Mouse (Mus musculus): Measurements from ENCODE around the gene 1700086D15Rik. TPM values are rescaled to one million over a fixed set of nuclear protein-coding genes. Genes with fewer than 3 reads are reported as not detected.

The 1700086D15Rik gene
- polyA plus RNA-seq, 1 experiment from 2014 or later, result not detected

- 2% methylated on average over 49 of the region's 49 CpGs for WGBS
- H3K4me1 ChIP-seq, result peaks cover 16% of the 10 kb centered on the region; the same call in 1 of the 2 replicates
- no peaks in the 10 kb centered on the region for H3K36me3 ChIP-seq
- no peaks in the 10 kb centered on the region for H3K9me3 ChIP-seq
- no peak overlapping the region for H3K27ac ChIP-seq
- peak overlapping the region; percentile 91 for H3K4me2 ChIP-seq
- H3K4me3 ChIP-seq (replicated peaks), result peak overlapping the region; percentile 60
- H3K9ac ChIP-seq, result peak overlapping the region; percentile 40
- peak; percentile 67 for ATAC-seq (ENCODE audit: insufficient read depth, low FRiP score, low read depth)
- no peaks in the 10 kb centered on the region for H3K27me3 ChIP-seq (replicated peaks)
Observed at GRCm38 (mm10) chr11:65161881-65162766, 2.4 kb upstream of the 1700086D15Rik start.

GRCm38 (mm10) chr11:65160991-65161880 is 1.5 kb upstream of the 1700086D15Rik start:
- Histone ChIP-seq H3K36me3 (no peaks in the 10 kb centered on the region), H3K27ac (no peak overlapping the region), H3K4me3 (replicated peaks) (peak overlapping the region; percentile 60), H3K9me3 (no peaks in the 10 kb centered on the region), H3K4me2 (peak overlapping the region; percentile 91), H3K4me1 (peaks cover 16% of the 10 kb centered on the region; the same call in 1 of the 2 replicates), H3K9ac (no peak overlapping the region), H3K27me3 (replicated peaks) (no peaks in the 10 kb centered on the region)
- ATAC-seq (ENCODE audit: insufficient read depth, low FRiP score, low read depth), result no peak
- WGBS, result 52% methylated on average over 7 of the region's 7 CpGs

GRCm38 (mm10) chr11:65158658-65158990 is 1.1 kb downstream of the 1700086D15Rik start:
- H3K36me3 ChIP-seq, result no peaks in the 10 kb centered on the region
- no peak overlapping the region for H3K27ac ChIP-seq
- H3K27me3 ChIP-seq (replicated peaks), result no peaks in the 10 kb centered on the region
- H3K9me3 ChIP-seq, result no peaks in the 10 kb centered on the region
- no peak overlapping the region for H3K4me2 ChIP-seq
- 94% methylated on average over 5 of the region's 5 CpGs for WGBS
- no peak overlapping the region for H3K4me3 ChIP-seq (replicated peaks)
- H3K4me1 ChIP-seq, result peaks cover 16% of the 10 kb centered on the region; the same call in 1 of the 2 replicates
- H3K9ac ChIP-seq, result no peak overlapping the region
- ATAC-seq (ENCODE audit: insufficient read depth, low FRiP score, low read depth), result no peak

GRCm38 (mm10) chr11:65157966-65158657 is 1.6 kb downstream of the 1700086D15Rik start:
- Histone ChIP-seq H3K4me3 (replicated peaks) (no peak overlapping the region), H3K9ac (no peak overlapping the region), H3K27ac (no peak overlapping the region), H3K36me3 (no peaks in the 10 kb centered on the region), H3K4me2 (no peak overlapping the region), H3K27me3 (replicated peaks) (no peaks in the 10 kb centered on the region), H3K9me3 (no peaks in the 10 kb centered on the region), H3K4me1 (peaks cover 16% of the 10 kb centered on the region; the same call in 1 of the 2 replicates)
- 90% methylated on average over 20 of the region's 20 CpGs for WGBS
- no peak for ATAC-seq (ENCODE audit: insufficient read depth, low FRiP score, low read depth)

- Histone ChIP-seq H3K4me3 (replicated peaks) (no peak overlapping the region), H3K27me3 (replicated peaks) (no peaks in the 10 kb centered on the region), H3K36me3 (no peaks in the 10 kb centered on the region), H3K27ac (no peak overlapping the region), H3K4me2 (no peak overlapping the region), H3K9me3 (no peaks in the 10 kb centered on the region), H3K4me1 (peaks cover 3% of the 10 kb centered on the region; the same call in 1 of the 2 replicates), H3K9ac (no peak overlapping the region)
- WGBS, result 83% methylated on average over 5 of the region's 5 CpGs
- ATAC-seq (ENCODE audit: insufficient read depth, low FRiP score, low read depth), result no peak
Observed at GRCm38 (mm10) chr11:65153006-65153405, 6.7 kb downstream of the 1700086D15Rik start.

GRCm38 (mm10) chr11:65148441-65148840 is 11.2 kb downstream of the 1700086D15Rik start:
- H3K4me2 ChIP-seq, result no peak overlapping the region
- H3K9ac ChIP-seq, result no peak overlapping the region
- no peaks in the 10 kb centered on the region for H3K4me1 ChIP-seq
- no peak overlapping the region for H3K27ac ChIP-seq
- no peak for ATAC-seq (ENCODE audit: insufficient read depth, low FRiP score, low read depth)
- H3K9me3 ChIP-seq, result no peaks in the 10 kb centered on the region
- no peaks in the 10 kb centered on the region for H3K36me3 ChIP-seq
- WGBS, result 73% methylated on average over 7 of the region's 7 CpGs
- H3K27me3 ChIP-seq (replicated peaks), result no peaks in the 10 kb centered on the region
- no peak overlapping the region for H3K4me3 ChIP-seq (replicated peaks)

- Histone ChIP-seq H3K4me3 (replicated peaks) (no peak overlapping the region), H3K9ac (no peak overlapping the region), H3K4me2 (no peak overlapping the region), H3K9me3 (no peaks in the 10 kb centered on the region), H3K4me1 (no peaks in the 10 kb centered on the region), H3K27me3 (replicated peaks) (no peaks in the 10 kb centered on the region), H3K27ac (no peak overlapping the region), H3K36me3 (no peaks in the 10 kb centered on the region)
- no peak for ATAC-seq (ENCODE audit: insufficient read depth, low FRiP score, low read depth)
- 56% methylated on average over 4 of the region's 4 CpGs for WGBS
Observed at GRCm38 (mm10) chr11:65142838-65143417, 16.8 kb downstream of the 1700086D15Rik start.

- no peak for ATAC-seq (ENCODE audit: insufficient read depth, low FRiP score, low read depth)
- H3K27me3 ChIP-seq (replicated peaks), result no peaks in the 10 kb centered on the region
- no peak overlapping the region for H3K4me2 ChIP-seq
- no peaks in the 10 kb centered on the region for H3K36me3 ChIP-seq
- H3K27ac ChIP-seq, result no peak overlapping the region
- no peak overlapping the region for H3K4me3 ChIP-seq (replicated peaks)
- 89% methylated on average over 3 of the region's 3 CpGs for WGBS
- H3K9me3 ChIP-seq, result no peaks in the 10 kb centered on the region
- H3K4me1 ChIP-seq, result no peaks in the 10 kb centered on the region
- no peak overlapping the region for H3K9ac ChIP-seq
Observed at GRCm38 (mm10) chr11:65139030-65139429, 20.7 kb downstream of the 1700086D15Rik start.

- no peaks in the 10 kb centered on the region for H3K36me3 ChIP-seq
- 62% methylated on average over 2 of the region's 2 CpGs for WGBS
- H3K4me1 ChIP-seq, result no peaks in the 10 kb centered on the region
- ATAC-seq (ENCODE audit: insufficient read depth, low FRiP score, low read depth), result no peak
- no peaks in the 10 kb centered on the region for H3K9me3 ChIP-seq
- H3K4me3 ChIP-seq (replicated peaks), result no peak overlapping the region
- no peaks in the 10 kb centered on the region for H3K27me3 ChIP-seq (replicated peaks)
- no peak overlapping the region for H3K4me2 ChIP-seq
- no peak overlapping the region for H3K27ac ChIP-seq
- no peak overlapping the region for H3K9ac ChIP-seq
Observed at GRCm38 (mm10) chr11:65137145-65137652, 22.5 kb downstream of the 1700086D15Rik start.

- Histone ChIP-seq H3K9me3 (no peaks in the 10 kb centered on the region), H3K27me3 (replicated peaks) (no peaks in the 10 kb centered on the region), H3K9ac (no peak overlapping the region), H3K27ac (no peak overlapping the region), H3K4me2 (no peak overlapping the region), H3K36me3 (no peaks in the 10 kb centered on the region), H3K4me1 (no peaks in the 10 kb centered on the region), H3K4me3 (replicated peaks) (no peak overlapping the region)
- ATAC-seq (ENCODE audit: insufficient read depth, low FRiP score, low read depth), result no peak
- 84% methylated on average over 8 of the region's 8 CpGs for WGBS
Observed at GRCm38 (mm10) chr11:65135251-65135739, 24.4 kb downstream of the 1700086D15Rik start.

GRCm38 (mm10) chr11:65133661-65134060 is 26.0 kb downstream of the 1700086D15Rik start:
- no peak overlapping the region for H3K9ac ChIP-seq
- no peak overlapping the region for H3K27ac ChIP-seq
- H3K4me2 ChIP-seq, result no peak overlapping the region
- H3K4me3 ChIP-seq (replicated peaks), result no peak overlapping the region
- no peaks in the 10 kb centered on the region for H3K4me1 ChIP-seq
- H3K9me3 ChIP-seq, result no peaks in the 10 kb centered on the region
- no peak for ATAC-seq (ENCODE audit: insufficient read depth, low FRiP score, low read depth)
- WGBS, result 87% methylated on average over 4 of the region's 4 CpGs
- no peaks in the 10 kb centered on the region for H3K27me3 ChIP-seq (replicated peaks)
- H3K36me3 ChIP-seq, result no peaks in the 10 kb centered on the region
